Mouse (Mus musculus) lung, adult 2 months (tissue): ENCODE measurements around the gene Plekhj1.

ENCODE experiments used
- CTCF ChIP-seq: fragments of 200-500 bp; IDR thresholded peaks from 2 replicates; pipeline ENCODE4 v1.5.1; 2011; ENCODE audit warnings: mild to moderate bottlenecking, low read length, control low read depth; ENCODE audit not compliant: insufficient read depth
- POLR2A ChIP-seq: fragments of 200-500 bp; IDR thresholded peaks from 2 replicates; pipeline ENCODE4 v1.6.1; 2011; ENCODE audit warnings: low read depth, mild to moderate bottlenecking, control low read depth, low read length, borderline replicate concordance; ENCODE audit errors: extremely low read depth

DNA sequence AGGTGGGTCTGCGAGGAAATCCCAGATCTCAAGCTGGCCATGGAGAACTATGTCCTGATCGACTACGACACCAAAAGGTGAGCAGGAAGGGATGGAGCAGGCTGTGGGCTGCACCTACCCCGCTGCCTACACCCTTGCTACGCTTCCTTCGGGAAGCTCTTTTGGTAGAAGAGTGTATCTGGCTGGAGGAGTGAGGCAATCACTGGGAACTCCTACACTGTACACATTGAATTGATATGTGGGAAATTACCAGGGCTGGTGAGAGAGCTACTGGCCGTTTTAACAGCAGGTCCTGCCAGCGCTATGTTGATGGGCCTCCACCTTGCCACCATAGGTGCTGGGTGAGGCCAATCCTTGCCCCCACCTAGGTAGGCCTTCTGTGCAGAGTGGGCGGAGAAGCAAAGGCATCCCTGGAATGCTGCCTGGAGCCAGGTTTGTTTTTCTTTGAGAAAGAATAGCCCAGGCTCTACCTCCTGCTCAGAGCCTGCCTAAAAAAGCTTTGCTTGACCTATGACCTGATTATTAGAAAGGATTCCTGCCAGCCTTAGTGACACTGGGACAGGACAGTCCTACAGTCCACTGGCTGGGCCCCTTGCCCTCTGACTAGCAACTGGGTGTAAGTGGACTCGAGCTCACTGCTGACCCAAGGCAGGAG is 32.1 kb downstream of the Plekhj1 start:
- TF ChIP-seq CTCF (no peak), POLR2A (no peak)
